Comparison of ENCODE assay signal across 9 mouse cellular contexts in the genomic region with DNA sequence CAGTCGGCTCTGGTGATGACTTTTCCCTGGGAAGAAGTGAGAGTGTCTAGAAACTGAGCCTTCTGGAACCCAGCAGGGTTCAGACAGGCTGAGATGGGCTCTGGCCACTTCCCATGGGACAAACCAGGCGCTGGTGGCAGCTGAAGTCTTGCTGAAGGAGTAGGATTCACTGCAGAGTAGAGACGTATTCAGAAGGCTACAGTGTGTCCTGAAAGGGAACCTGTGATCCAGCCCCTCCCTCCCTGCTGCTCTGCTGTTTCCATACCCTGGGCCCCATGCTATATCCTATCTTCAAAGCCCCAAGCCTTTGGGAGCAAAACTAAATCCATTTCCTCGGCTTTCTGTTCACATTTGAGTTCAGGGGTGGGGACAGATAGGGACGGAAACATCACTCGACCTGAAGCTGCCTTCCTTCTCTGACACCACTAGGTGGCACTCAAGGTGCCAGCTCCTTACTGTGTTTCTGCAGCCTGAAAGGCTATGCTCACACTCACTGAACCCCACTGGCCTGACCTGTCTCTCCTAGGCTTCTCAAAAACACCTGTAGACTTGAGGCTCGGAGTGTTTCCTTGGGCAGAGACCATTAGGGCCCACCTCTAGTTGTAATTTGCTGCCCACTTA. TPM values are rescaled to one million over a fixed set of nuclear protein-coding genes. Genes with fewer than 3 reads are reported as not detected.
DNase-seq lines count a peak whose midpoint lies in the region; ATAC-seq and TF ChIP-seq lines count a peak whose summit lies in the region.
"Had no signal": no experiment of that assay in that cellular context is flagged by ENCODE, and none has a peak within 500 bp of the region (broad histone marks: within the 10 kb centered on the region; RNA-seq: fewer than 3 reads in every experiment).

No protein-coding gene starts in this region.

- peak; percentile 81 for ATAC-seq in hindbrain, embryonic 15.5 days (ENCODE audit: low FRiP score, low read depth)
- ATAC-seq in megakaryocyte, adult 5-6 weeks (ENCODE audit: poor library complexity, severe bottlenecking): peak; percentile 87

- 20% methylated on average over 7 of the region's 7 CpGs for WGBS in cerebellum, adult 2 months
- WGBS in hindbrain, embryonic 15.5 days: 31% methylated on average over 7 of the region's 7 CpGs

- no peaks in the 10 kb centered on the region for H3K4me1 ChIP-seq in testis, adult 2 months (ENCODE audit: control insufficient read depth, insufficient read depth, low read length)
- H3K4me1 ChIP-seq in cerebellum, adult 2 months (ENCODE audit: control insufficient read depth, insufficient read depth, low read length): peaks cover 9% of the 10 kb centered on the region
- peaks cover 12% of the 10 kb centered on the region for H3K4me1 ChIP-seq in hindbrain, embryonic 15.5 days (replicated peaks)

- no peaks in the 10 kb centered on the region for H3K27me3 ChIP-seq in testis, adult 2 months (ENCODE audit: control insufficient read depth, insufficient read depth, low read length)
- H3K27me3 ChIP-seq in cerebellum, adult 2 months (ENCODE audit: control insufficient read depth, insufficient read depth, low read length): no peaks in the 10 kb centered on the region
- no peaks in the 10 kb centered on the region for H3K27me3 ChIP-seq in hindbrain, embryonic 15.5 days

- H3K4me3 ChIP-seq in testis, adult 2 months (ENCODE audit: control insufficient read depth, low read depth, low read length): no peak overlapping the region
- H3K4me3 ChIP-seq in cerebellum, adult 2 months (replicated peaks; ENCODE audit: insufficient read depth, low read depth, low read length): no peak overlapping the region
- H3K4me3 ChIP-seq in hindbrain, embryonic 15.5 days: no peak overlapping the region

- H3K4me2 ChIP-seq in hindbrain, embryonic 15.5 days: no peak overlapping the region

- no peaks in the 10 kb centered on the region for H3K9me3 ChIP-seq in hindbrain, embryonic 15.5 days

- no peak for DNase-seq in testis, postnatal 14 days (ENCODE audit: low spot score)
- DNase-seq in cerebellum, adult 2 months: peak; percentile 73 to 76
- peak; percentile 60 for DNase-seq in forelimb bud, embryonic 11.5 days (ENCODE audit: low read depth, low spot score)
- DNase-seq in layer of hippocampus, postnatal 14 days (ENCODE audit: low spot score in 2 of 2): peak; percentile 61 to 75
- peak; percentile 46 for DNase-seq in right cerebral cortex, postnatal 4 days

- H3K27ac ChIP-seq in testis, adult 2 months (ENCODE audit: control insufficient read depth, insufficient read depth, low read depth, low read length): no peak overlapping the region
- no peak overlapping the region for H3K27ac ChIP-seq in cerebellum, adult 2 months (ENCODE audit: insufficient read depth, low read length)
- H3K27ac ChIP-seq in hindbrain, embryonic 15.5 days (replicated peaks): no peak overlapping the region
- H3K27ac ChIP-seq: macrophage had no signal

- no peaks in the 10 kb centered on the region for H3K36me3 ChIP-seq in testis, adult 2 months (ENCODE audit: control insufficient read depth, insufficient read depth, low read length)
- no peaks in the 10 kb centered on the region for H3K36me3 ChIP-seq in hindbrain, embryonic 15.5 days

- H3K9ac ChIP-seq in hindbrain, embryonic 15.5 days: no peak overlapping the region

- TF ChIP-seq CTCF in testis, adult 2 months (IDR thresholded peaks at IDR 0.05; ENCODE audit: control insufficient read depth, insufficient read depth, insufficient replicate concordance, low read depth, low read length): peak; percentile 80; the same call in 1 of the 2 replicates
- TF ChIP-seq CTCF in cerebellum, adult 2 months (IDR thresholded peaks at IDR 0.05; ENCODE audit: borderline replicate concordance, insufficient read depth, low read depth, low read length): peak; percentile 97

- TF ChIP-seq POLR2A in testis, adult 2 months (IDR thresholded peaks at IDR 0.05; ENCODE audit: control insufficient read depth, low read depth, low read length): no peak
- no peak for TF ChIP-seq POLR2A in cerebellum, adult 2 months (IDR thresholded peaks at IDR 0.05; ENCODE audit: borderline replicate concordance, insufficient read depth, low read length)

RNA-seq across cellular contexts. Expression of a gene that starts 16.7 kb away (rescaled TPM):
- polyA plus RNA-seq in testis, adult 2 months (2012; rRNA removed): 11.8 and 12.5 TPM in 2 replicates
- polyA plus RNA-seq in cerebellum, adult 2 months (2012; rRNA removed): 75.4 and 79.6 TPM in 2 replicates
- 45.8 and 51.4 TPM in 2 replicates for polyA plus RNA-seq in hindbrain, embryonic 15.5 days (2015; fragmentation: Nextera tagmentation; extraction: Ambion mirVana)
- total RNA-seq in layer of hippocampus, postnatal 14 days (2021): 100 to 1,000 TPM; 143 to 153 TPM
- not detected in 2 replicates for total RNA-seq in megakaryocyte, adult 5-6 weeks (2015)
- not detected in 2 replicates for total RNA-seq in megakaryocyte, adult 5-6 weeks (2017)
- polyA plus RNA-seq: macrophage had no signal

RNA-seq across cellular contexts. Expression of a gene that starts 32.6 kb away (rescaled TPM):
- 54.7 and 70.9 TPM in 2 replicates for polyA plus RNA-seq in testis, adult 2 months (2012; rRNA removed)
- polyA plus RNA-seq in cerebellum, adult 2 months (2012; rRNA removed): 92.2 and 96.9 TPM in 2 replicates
- 73.6 and 76.5 TPM in 2 replicates for polyA plus RNA-seq in hindbrain, embryonic 15.5 days (2015; fragmentation: Nextera tagmentation; extraction: Ambion mirVana)
- 10 to 100 TPM; 96.9 to 100.0 TPM for total RNA-seq in layer of hippocampus, postnatal 14 days (2021)
- total RNA-seq in megakaryocyte, adult 5-6 weeks (2015): 208 and 215 TPM in 2 replicates
- total RNA-seq in megakaryocyte, adult 5-6 weeks (2017): 65.0 and 75.5 TPM in 2 replicates

RNA-seq across cellular contexts. Expression of a gene that starts 36.9 kb away (rescaled TPM):
- polyA plus RNA-seq in testis, adult 2 months (2012; rRNA removed): 0.06 and 0.10 TPM in 2 replicates
- 0.82 and 1.1 TPM in 2 replicates for polyA plus RNA-seq in cerebellum, adult 2 months (2012; rRNA removed)
- 0.06 TPM in 1 of 2 replicates, not detected in the other for polyA plus RNA-seq in hindbrain, embryonic 15.5 days (2015; fragmentation: Nextera tagmentation; extraction: Ambion mirVana)
- total RNA-seq in layer of hippocampus, postnatal 14 days (2021): under 1 TPM; 0.25 to 0.45 TPM
- 0.80 and 0.96 TPM in 2 replicates for total RNA-seq in megakaryocyte, adult 5-6 weeks (2015)
- 0.53 and 1.6 TPM in 2 replicates for total RNA-seq in megakaryocyte, adult 5-6 weeks (2017)
